Mouse (Mus musculus) adrenal gland, postnatal 10 days (tissue): ENCODE results near the gene Ssx9. TPM values are rescaled to one million over a fixed set of nuclear protein-coding genes. Genes with fewer than 3 reads are reported as not detected.
"Not testable (repeated sequence)": the region's sequence is repeated elsewhere in the genome, so short reads cannot be mapped to it uniquely, and the experiment has no call there.

Experiments
- DNase-seq: peaks from one replicate; pipeline ENCODE4 v3.0.0; 2021; ENCODE audit warnings: mixed read lengths
- long read RNA-seq, 2 experiments: library from polyadenylated mRNA; stranded (forward); transcript quantifications; one replicate each; pipeline ENCODE4 v2.0.0; 2021
- total RNA-seq, 2 experiments: library from RNA; stranded (reverse); gene quantifications; 2 replicates each; pipeline ENCODE4 v1.2.3; 2021

Gene Ssx9
- total RNA-seq: not detected
- long read RNA-seq, experiment 1: 0 reads
- long read RNA-seq, experiment 2: 0 reads

- DNase-seq: not testable (repeated sequence)
Observed at GRCm38 (mm10) chrX:8748132-8748531, at the start of gene Ssx9. Ssx9 (plus strand) TSS chrX:8748432.

- DNase-seq: peak; percentile 33
Observed at GRCm38 (mm10) chrX:8732907-8733306, 15.3 kb upstream of the Ssx9 start.

- not testable (repeated sequence) for DNase-seq
Observed at GRCm38 (mm10) chrX:8803391-8803790, 55.2 kb downstream of the Ssx9 start, which contains the start of gene Ssxb5. Ssxb5 (plus strand) TSS chrX:8803691.

Other genes starting within 250 kb of the Ssx9 start
- not detected for gene Gm14459, start 223.5 kb upstream of the Ssx9 start, total RNA-seq
- not detected for gene Ssxb6, start 200.2 kb upstream of the Ssx9 start, total RNA-seq
- gene Ssxb3, start 156.6 kb upstream of the Ssx9 start, total RNA-seq: not detected
- gene Ssxb8, start 57.6 kb upstream of the Ssx9 start, total RNA-seq: not detected
- gene Ssxb5, start 55.3 kb downstream of the Ssx9 start, total RNA-seq: not detected
- not detected for gene Gm6592, start 95.6 kb downstream of the Ssx9 start, total RNA-seq
- gene Gm5751, start 125.8 kb downstream of the Ssx9 start, total RNA-seq: not detected
- gene B630019K06Rik, start 143.9 kb downstream of the Ssx9 start, total RNA-seq: 1 to 10 TPM; 7.7 to 7.8 TPM
- gene Fthl17b, start 214.5 kb downstream of the Ssx9 start, total RNA-seq: not detected
- not detected for gene Fthl17c, start 228.1 kb downstream of the Ssx9 start, total RNA-seq
- not detected for gene Fthl17d, start 238.3 kb downstream of the Ssx9 start, total RNA-seq